Mouse (Mus musculus) layer of hippocampus, adult 18-20 months (tissue): ENCODE results near the gene Palm. TPM values are rescaled to one million over a fixed set of nuclear protein-coding genes. Genes with fewer than 3 reads are reported as not detected.
"Not testable (repeated sequence)": the region's sequence is repeated elsewhere in the genome, so short reads cannot be mapped to it uniquely, and the experiment has no call there.

Experiments used
- DNase-seq, 2 experiments: peaks; one replicate each; pipeline ENCODE4 v3.0.0; 2022; ENCODE audit warnings: low spot score in 2 of 2
- long read RNA-seq: library from polyadenylated mRNA; stranded (forward); transcript quantifications from one replicate; pipeline ENCODE4 v2.0.0, GENCODE M21; 2021
- total RNA-seq, 2 experiments: library from RNA; stranded (reverse); gene quantifications; 2 replicates each; pipeline ENCODE4 v1.2.3; 2021

Palm gene
- total RNA-seq: 100 to 1,000 TPM; 293 to 314 TPM
- long read RNA-seq, transcript Palm-202 (8 exons, 2,519 nt): major isoform, 228 of 314 reads
- long read RNA-seq, transcript Palm-201 (9 exons, 2,651 nt): minor isoform, 38 of 314 reads
- long read RNA-seq, partial matches to known transcripts: 15 of 314 reads
- long read RNA-seq, other reads (novel, unspliced or antisense): 31 of 314 reads

- peak; percentile 76 to 88 for DNase-seq
These were observed at the start of gene Palm for GRCm38 (mm10) chr10:79793051-79793737. TSS of gene Palm (plus strand) at chr10:79793572.

- no peak for DNase-seq
These were observed 49.6 kb upstream of the Palm start for GRCm38 (mm10) chr10:79743650-79744365.

- DNase-seq: no peak
These were observed 48.0 kb upstream of the Palm start for GRCm38 (mm10) chr10:79745411-79745810.

- DNase-seq: peak; percentile 94 to 98
These were observed 47.2 kb upstream of the Palm start, which contains the start of gene Polrmt for GRCm38 (mm10) chr10:79745898-79746773. TSS of gene Polrmt (minus strand) at chr10:79746581.

GRCm38 (mm10) chr10:79746774-79747151, 46.6 kb upstream of the Palm start:
- no peak for DNase-seq

- DNase-seq: no peak
These were observed 44.9 kb upstream of the Palm start for GRCm38 (mm10) chr10:79748496-79748895.

- peak; percentile 50 to 69 for DNase-seq
These were observed 38.4 kb upstream of the Palm start, which contains the start of gene Fgf22 for GRCm38 (mm10) chr10:79754856-79755516. TSS of gene Fgf22 (plus strand) at chr10:79755076.

- DNase-seq: no peak
These were observed 37.5 kb upstream of the Palm start for GRCm38 (mm10) chr10:79755854-79756253.

GRCm38 (mm10) chr10:79756660-79757059, 36.7 kb upstream of the Palm start:
- no peak for DNase-seq

- DNase-seq: not testable (repeated sequence)
These were observed 33.7 kb upstream of the Palm start for GRCm38 (mm10) chr10:79759675-79760074.

GRCm38 (mm10) chr10:79760603-79761143, 32.7 kb upstream of the Palm start:
- DNase-seq: no peak

GRCm38 (mm10) chr10:79762875-79763274, 30.5 kb upstream of the Palm start:
- no peak for DNase-seq

GRCm38 (mm10) chr10:79764234-79764633, 29.1 kb upstream of the Palm start:
- no peak for DNase-seq

GRCm38 (mm10) chr10:79765228-79765745, 28.1 kb upstream of the Palm start:
- DNase-seq: no peak

GRCm38 (mm10) chr10:79766001-79766507, 27.3 kb upstream of the Palm start:
- DNase-seq: no peak

- DNase-seq: peak; percentile 98 to 99
These were observed 26.7 kb upstream of the Palm start, which contains the start of gene Rnf126 for GRCm38 (mm10) chr10:79766508-79767325. TSS of gene Rnf126 (minus strand) at chr10:79766952.

- peak; percentile 96 to 98 for DNase-seq
These were observed 25.8 kb upstream of the Palm start for GRCm38 (mm10) chr10:79767372-79768244.

- DNase-seq: peak; percentile 57 to 86
These were observed 25.0 kb upstream of the Palm start for GRCm38 (mm10) chr10:79768400-79768799.
